Mouse (Mus musculus) G1E (cell line): ENCODE data around the gene Asic2. TPM values are rescaled to one million over a fixed set of nuclear protein-coding genes. Genes with fewer than 3 reads are reported as not detected.

Experiments
- ATAC-seq: 2 replicates; pipeline ENCODE4 v1.8.0; 2016; ENCODE audit warnings: mild to moderate bottlenecking; ENCODE audit not compliant: insufficient number of reproducible peaks, poor library complexity, low FRiP score, severe bottlenecking; ENCODE audit errors: extremely low read depth
- DNase-seq: peaks from one replicate; pipeline ENCODE4 v3.0.0; 2012; ENCODE audit warnings: low spot score
- H3K27me3 ChIP-seq: 2 replicates; pipeline ENCODE4 v1.6.1; 2012; ENCODE audit warnings: mild to moderate bottlenecking, low read length, inconsistent platforms; ENCODE audit not compliant: insufficient read depth
- H3K36me3 ChIP-seq: replicated peaks from 2 replicates; pipeline ENCODE3; 2012; ENCODE audit warnings: mild to moderate bottlenecking, inconsistent platforms
- H3K4me1 ChIP-seq: 2 replicates; pipeline ENCODE4 v1.6.1; 2012; ENCODE audit warnings: low read depth, low read length, inconsistent platforms, mixed read lengths; ENCODE audit not compliant: insufficient read depth
- H3K4me3 ChIP-seq: 2 replicates; pipeline ENCODE4 v1.5.1; 2012; ENCODE audit warnings: low read depth, mild to moderate bottlenecking, inconsistent platforms, low read length, moderate library complexity, mixed read lengths
- H3K9me3 ChIP-seq: replicated peaks from 2 replicates; pipeline ENCODE4 v1.6.1; 2012; ENCODE audit warnings: inconsistent platforms
- CTCF ChIP-seq: IDR thresholded peaks from 2 replicates; pipeline ENCODE4 v1.5.1; 2012; ENCODE audit warnings: low read depth, low read length, inconsistent platforms, mixed read lengths
- GATA1 ChIP-seq: IDR thresholded peaks from 2 replicates; pipeline ENCODE4 v1.6.1; 2012; ENCODE audit warnings: borderline replicate concordance, low read length, inconsistent platforms, mixed read lengths
- GATA2 ChIP-seq: IDR thresholded peaks from 2 replicates; pipeline ENCODE4 v1.6.1; 2012; ENCODE audit warnings: low read depth, low read length, inconsistent platforms, borderline replicate concordance
- POLR2AphosphoS5 ChIP-seq: IDR thresholded peaks from 2 replicates; pipeline ENCODE4 v1.6.1; 2012; ENCODE audit warnings: low read depth, low read length, inconsistent platforms; ENCODE audit not compliant: insufficient replicate concordance
- TAL1 ChIP-seq: conservative IDR thresholded peaks from 2 replicates; pipeline ENCODE4 v1.6.1; 2012; ENCODE audit warnings: low read depth, low read length, inconsistent platforms, mixed read lengths
- polyA plus RNA-seq: library from polyadenylated mRNA; stranded (reverse); fragments of >175 nt; gene quantifications from 2 replicates; pipeline ENCODE4 v1.2.3, GENCODE M21; 2012
- total RNA-seq, 2 experiments: library from RNA; stranded (forward) in 1 of 2; stranded (reverse) in 1 of 2; fragments of 200-1000 nt in 1 of 2; fragments of >200 nt in 1 of 2; fragmentation: Nextera tagmentation in 1 of 2; gene quantifications; 2 replicates each; pipeline ENCODE4 v1.2.3; 2014 to 2017

Gene Asic2
- total and polyA plus RNA-seq, 3 experiments = 0.16 TPM; not detected in 2

GRCm38 (mm10) chr11:81005831-81006230 lies 962.4 kb downstream of the Asic2 start:
- no peaks in the 10 kb centered on the region for H3K36me3 ChIP-seq
- H3K27me3 ChIP-seq = no peaks in the 10 kb centered on the region
- H3K4me3 ChIP-seq = no peak overlapping the region
- no peaks in the 10 kb centered on the region for H3K4me1 ChIP-seq
- DNase-seq = no peak
- no peak for TF ChIP-seq TAL1
- no peak for TF ChIP-seq GATA2
- no peak for TF ChIP-seq GATA1
- TF ChIP-seq CTCF = no peak
- no peak for TF ChIP-seq POLR2AphosphoS5
- peaks cover 51% of the 10 kb centered on the region for H3K9me3 ChIP-seq
- no peak for ATAC-seq

DNA sequence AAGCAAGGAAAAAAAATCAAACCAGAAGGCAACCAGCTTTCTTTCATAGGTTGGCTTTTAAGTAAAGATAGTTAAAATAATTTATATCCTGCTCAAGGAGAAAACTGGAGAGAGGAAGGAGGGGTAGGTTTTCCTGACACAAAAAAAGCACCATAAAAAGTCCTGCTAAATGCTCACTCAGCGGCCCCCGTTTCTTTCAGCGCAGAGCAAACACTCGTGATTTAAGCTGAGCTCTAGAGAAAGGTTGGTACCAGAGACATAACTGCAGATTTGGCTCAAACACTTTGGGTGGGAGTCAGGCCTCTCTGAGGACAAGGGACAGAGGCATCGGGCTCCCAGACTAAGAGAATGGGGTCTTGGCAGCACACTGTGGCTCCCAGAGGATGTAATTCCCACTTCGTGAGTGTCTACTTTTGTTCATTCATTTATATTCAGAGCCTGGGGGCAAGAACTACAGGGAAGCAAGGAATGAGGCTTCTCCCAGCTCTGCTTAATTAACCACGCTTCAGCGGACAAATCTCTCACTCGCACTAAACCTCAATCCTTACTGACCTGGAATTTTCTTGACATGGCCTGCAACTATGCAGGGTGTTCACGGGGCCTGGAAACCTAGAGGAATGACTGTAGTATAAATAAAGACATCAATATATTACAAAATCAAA lies 965.4 kb downstream of the Asic2 start:
- no peaks in the 10 kb centered on the region for H3K36me3 ChIP-seq
- peaks cover 49% of the 10 kb centered on the region for H3K9me3 ChIP-seq
- DNase-seq = no peak
- ATAC-seq = no peak
- no peaks in the 10 kb centered on the region for H3K27me3 ChIP-seq
- no peaks in the 10 kb centered on the region for H3K4me1 ChIP-seq
- no peak for TF ChIP-seq GATA1
- no peak for TF ChIP-seq TAL1
- no peak for TF ChIP-seq GATA2
- TF ChIP-seq POLR2AphosphoS5 = no peak
- no peak for TF ChIP-seq CTCF
- no peak overlapping the region for H3K4me3 ChIP-seq

- Histone ChIP-seq H3K9me3 (peaks cover 74% of the 10 kb centered on the region), H3K27me3 (no peaks in the 10 kb centered on the region), H3K36me3 (no peaks in the 10 kb centered on the region), H3K4me1 (no peaks in the 10 kb centered on the region), H3K4me3 (no peak overlapping the region)
- no peak for DNase-seq
- TF ChIP-seq CTCF (no peak), TAL1 (no peak), GATA1 (no peak), POLR2AphosphoS5 (no peak), GATA2 (no peak)
- ATAC-seq = no peak
These were observed 972.6 kb downstream of the Asic2 start for GRCm38 (mm10) chr11:80995621-80996020.

- no peak for TF ChIP-seq POLR2AphosphoS5
- no peak for TF ChIP-seq TAL1
- no peak for TF ChIP-seq CTCF
- no peak for TF ChIP-seq GATA1
- TF ChIP-seq GATA2 = no peak
- Histone ChIP-seq H3K4me3 (no peak overlapping the region), H3K9me3 (peaks cover 74% of the 10 kb centered on the region), H3K36me3 (no peaks in the 10 kb centered on the region), H3K4me1 (no peaks in the 10 kb centered on the region), H3K27me3 (no peaks in the 10 kb centered on the region)
- ATAC-seq (no peak), DNase-seq (no peak)
These were observed 984.7 kb downstream of the Asic2 start for GRCm38 (mm10) chr11:80983530-80983929.

DNA sequence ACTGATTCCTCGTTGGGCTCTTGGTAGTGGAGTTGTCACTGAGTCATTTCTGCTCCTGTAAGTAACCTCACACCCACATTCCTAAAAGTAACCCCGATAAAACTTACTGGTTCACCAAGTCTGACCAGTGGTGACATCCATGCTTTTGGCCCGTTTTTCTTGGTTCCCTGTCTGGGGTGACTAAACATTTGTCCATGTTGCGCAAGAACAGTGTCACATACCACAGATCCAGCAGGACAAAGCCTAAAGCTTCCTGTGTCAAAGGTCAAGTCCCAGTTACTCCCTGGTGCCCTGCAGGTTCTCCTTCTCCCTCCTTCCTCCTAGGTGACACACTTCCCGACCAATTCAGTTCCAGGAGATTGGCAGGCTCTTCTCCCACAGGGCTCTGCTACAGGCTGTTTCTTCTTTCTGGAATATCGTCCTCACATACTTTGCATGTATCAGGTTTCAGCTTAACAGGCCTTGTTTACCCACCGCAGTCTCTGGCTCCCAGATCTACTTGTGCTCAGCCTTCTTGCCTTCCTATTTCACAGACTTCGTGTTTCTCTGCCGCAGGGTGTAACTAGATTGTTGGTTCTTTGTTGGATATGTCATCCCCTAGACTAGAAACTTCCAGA lies 991.9 kb downstream of the Asic2 start:
- no peak for TF ChIP-seq GATA1
- TF ChIP-seq POLR2AphosphoS5 = no peak
- no peak for TF ChIP-seq CTCF
- no peak for TF ChIP-seq GATA2
- no peak for TF ChIP-seq TAL1
- Histone ChIP-seq H3K27me3 (no peaks in the 10 kb centered on the region), H3K36me3 (no peaks in the 10 kb centered on the region), H3K4me3 (no peak overlapping the region), H3K4me1 (no peaks in the 10 kb centered on the region), H3K9me3 (peaks cover 81% of the 10 kb centered on the region)
- no peak for DNase-seq
- no peak for ATAC-seq

DNA sequence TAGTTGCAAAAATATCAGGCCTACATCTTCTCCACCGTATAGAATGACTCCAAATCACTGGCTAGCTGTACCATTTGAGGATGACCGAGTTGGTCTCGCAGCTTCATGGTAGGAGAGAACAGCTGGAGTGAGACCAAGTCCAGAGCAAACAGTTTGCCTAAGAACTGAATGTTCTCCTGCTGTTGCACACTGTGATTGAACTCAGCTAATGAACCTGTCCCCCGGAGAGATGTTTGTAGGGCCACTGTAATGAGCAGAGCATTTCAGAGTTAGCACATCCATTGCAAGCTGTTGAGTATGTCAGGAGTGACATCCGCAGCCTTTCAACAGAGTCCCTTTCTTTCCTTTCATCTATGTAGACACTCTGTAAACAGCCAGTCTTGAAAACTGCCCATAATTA lies 993.6 kb downstream of the Asic2 start:
- Histone ChIP-seq H3K4me1 (no peaks in the 10 kb centered on the region), H3K36me3 (no peaks in the 10 kb centered on the region), H3K4me3 (no peak overlapping the region), H3K9me3 (peaks cover 86% of the 10 kb centered on the region), H3K27me3 (no peaks in the 10 kb centered on the region)
- ATAC-seq (no peak), DNase-seq (no peak)
- TF ChIP-seq CTCF (no peak), GATA1 (no peak), POLR2AphosphoS5 (no peak), GATA2 (no peak), TAL1 (no peak)
